Mouse (Mus musculus): ENCODE data around the gene Zfp553.

DNA sequence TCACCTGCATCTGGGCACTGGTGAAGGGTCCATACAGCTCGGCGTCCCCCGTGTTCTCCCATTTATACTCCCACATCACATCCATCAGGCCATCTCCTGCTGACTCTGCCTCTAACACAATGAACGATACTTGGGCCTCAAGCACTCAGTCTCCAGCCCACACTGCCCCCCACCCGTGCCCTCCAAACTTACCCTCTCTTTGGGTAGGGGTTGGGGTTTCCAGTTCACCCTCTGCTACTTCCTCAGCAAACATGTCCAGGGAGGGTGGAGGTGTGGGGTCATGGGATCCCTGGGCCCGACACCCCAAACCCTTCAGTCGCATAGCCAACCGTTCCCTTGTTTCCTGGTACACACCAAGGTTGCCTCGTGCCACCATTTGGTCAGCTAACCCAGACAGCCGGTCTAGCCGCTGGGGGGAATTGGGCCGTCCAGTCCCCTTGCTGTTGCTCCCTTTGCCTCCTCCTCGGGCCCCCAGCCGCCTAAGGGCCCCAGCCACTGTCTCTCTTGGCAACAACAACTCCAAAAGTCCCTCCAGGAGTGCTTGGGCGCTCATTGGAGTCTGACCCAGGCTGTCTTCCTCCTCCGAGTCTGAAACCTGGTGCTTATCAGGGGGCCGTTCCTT, 38.7 kb upstream of the Zfp553 start:
- TF ChIP-seq POLR2A (IDR thresholded peaks at IDR 0.05; ENCODE audit: insufficient read length, low read depth) (no peak), E2F4 (IDR thresholded peaks at IDR 0.05; ENCODE audit: insufficient read depth) (no peak), MYOG (IDR thresholded peaks at IDR 0.05; ENCODE audit: control insufficient read depth in 1 of 3, insufficient read depth in 1 of 3, insufficient read length in 2 of 3, low read depth in 2 of 3) (no peak), MAX (IDR thresholded peaks at IDR 0.05; ENCODE audit: low read depth) (no peak), SRF (IDR thresholded peaks at IDR 0.05; ENCODE audit: control insufficient read depth, insufficient read length, low read depth) (no peak), POLR2AphosphoS2 (IDR thresholded peaks at IDR 0.05; ENCODE audit: insufficient read length, low read depth) (no peak), CEBPB (IDR thresholded peaks at IDR 0.05; ENCODE audit: insufficient read depth, poor library complexity, severe bottlenecking) (no peak)

All from myocyte (in vitro differentiated cells).